Mouse (Mus musculus) forebrain, postnatal 0 days (tissue): ENCODE data around the gene Cubn. TPM values are rescaled to one million over a fixed set of nuclear protein-coding genes. Genes with fewer than 3 reads are reported as not detected.
A peak's percentile ranks its signal among the peaks of the same experiment; 100 is the strongest.

ENCODE experiments used
- ATAC-seq: fragments of 200-750 bp; cut with Nextera tagmentation; 2 replicates; pipeline ENCODE4 v1.8.0; 2017; ENCODE audit warnings: mild to moderate bottlenecking, moderate library complexity
- DNase-seq: peaks from one replicate; pipeline ENCODE4 v3.0.0-alpha.2; 2015
- H3K27ac ChIP-seq: fragments of 300-500 bp; sonication (generic); 2 replicates; pipeline ENCODE4 v1.5.1; 2014; ENCODE audit warnings: low read depth, mild to moderate bottlenecking, antibody characterized with exemption, low read length, moderate library complexity, mixed read lengths
- H3K27me3 ChIP-seq: fragments of 300-500 bp; sonication (generic); 2 replicates; pipeline ENCODE4 v1.6.1; 2014; ENCODE audit warnings: mild to moderate bottlenecking, low read length, mixed read lengths; ENCODE audit not compliant: insufficient read depth
- H3K36me3 ChIP-seq: fragments of 300-500 bp; sonication (generic); 2 replicates; pipeline ENCODE4 v1.6.1; 2014; ENCODE audit warnings: mild to moderate bottlenecking, moderate library complexity; ENCODE audit not compliant: insufficient read depth
- H3K4me1 ChIP-seq: fragments of 300-500 bp; sonication (generic); 2 replicates; pipeline ENCODE4 v1.6.1; 2014; ENCODE audit warnings: antibody characterized with exemption; ENCODE audit not compliant: insufficient read depth
- H3K4me2 ChIP-seq: fragments of 300-500 bp; sonication (generic); 2 replicates; pipeline ENCODE4 v1.6.1; 2014; ENCODE audit warnings: low read depth, mild to moderate bottlenecking, moderate library complexity
- H3K4me3 ChIP-seq: fragments of 300-500 bp; sonication (generic); 2 replicates; pipeline ENCODE4 v1.5.1; 2014; ENCODE audit warnings: low read depth, low read length, mixed read lengths
- H3K9ac ChIP-seq: fragments of 300-500 bp; sonication (generic); 2 replicates; pipeline ENCODE4 v1.6.1; 2014; ENCODE audit warnings: mild to moderate bottlenecking
- H3K9me3 ChIP-seq: fragments of 300-500 bp; sonication (generic); 2 replicates; pipeline ENCODE4 v1.6.1; 2016; ENCODE audit warnings: low read length
- CTCF ChIP-seq: sonication (generic); IDR thresholded peaks from 2 replicates; pipeline ENCODE4 v1.5.1; 2016; ENCODE audit warnings: antibody characterized with exemption, control low read depth, low read depth
- WGBS: fragments of 180-500 bp; shearing (Covaris S2); extraction: QIAGEN DNeasy Blood & Tissue Kit; methylation state at CpG from one replicate; pipeline ENCODE4 v1.1.7; 2014; 5-methylcytosine and 5-hydroxymethylcytosine counted together
- polyA plus RNA-seq: library from polyadenylated mRNA; unstranded; fragments of >200 nt; fragmentation: Nextera tagmentation; extraction: Ambion mirVana; gene quantifications from 2 replicates; pipeline ENCODE4 v1.2.1, GENCODE M21; 2015
- total RNA-seq: library from RNA; depleted of rRNA; stranded (reverse); fragments of >200 nt; gene quantifications from 2 replicates; pipeline ENCODE4 v1.2.3, GENCODE M21; 2014

Gene Cubn
- total and polyA plus RNA-seq, 2 experiments from 2014 or later: 0.25 to 1.1 TPM

GRCm38 (mm10) chr2:13329754-13330417 is 161.7 kb downstream of the Cubn start:
- Histone ChIP-seq H3K9ac (no peak overlapping the region), H3K27ac (no peak overlapping the region), H3K27me3 (no peaks in the 10 kb centered on the region), H3K4me2 (no peak overlapping the region), H3K4me1 (no peaks in the 10 kb centered on the region), H3K4me3 (no peak overlapping the region), H3K36me3 (no peaks in the 10 kb centered on the region), H3K9me3 (no peaks in the 10 kb centered on the region)
- TF ChIP-seq CTCF: no peak
- DNase-seq: peak; percentile 16
- 53% methylated on average over 4 of the region's 4 CpGs for WGBS
- peak; percentile 66 for ATAC-seq

GRCm38 (mm10) chr2:13303376-13303775 is 188.2 kb downstream of the Cubn start:
- Histone ChIP-seq H3K27ac (no peak overlapping the region), H3K4me2 (no peak overlapping the region), H3K9ac (no peak overlapping the region), H3K9me3 (no peaks in the 10 kb centered on the region), H3K27me3 (no peaks in the 10 kb centered on the region), H3K4me1 (no peaks in the 10 kb centered on the region), H3K4me3 (no peak overlapping the region), H3K36me3 (no peaks in the 10 kb centered on the region)
- DNase-seq (no peak), ATAC-seq (no peak)
- 88% methylated on average over 3 of the region's 3 CpGs for WGBS
- TF ChIP-seq CTCF: no peak

- Histone ChIP-seq H3K4me2 (no peak overlapping the region), H3K27ac (no peak overlapping the region), H3K4me3 (no peak overlapping the region), H3K27me3 (no peaks in the 10 kb centered on the region), H3K9ac (no peak overlapping the region), H3K9me3 (no peaks in the 10 kb centered on the region), H3K4me1 (no peaks in the 10 kb centered on the region), H3K36me3 (no peaks in the 10 kb centered on the region)
- 19% methylated on average over 3 of the region's 3 CpGs for WGBS
- peak; percentile 67 for TF ChIP-seq CTCF
- ATAC-seq (peak; percentile 88), DNase-seq (peak; percentile 66)
These were observed 192.6 kb downstream of the Cubn start for GRCm38 (mm10) chr2:13299031-13299430.

- peak; percentile 54 for ATAC-seq
- Histone ChIP-seq H3K27ac (no peak overlapping the region), H3K9ac (no peak overlapping the region), H3K4me1 (no peaks in the 10 kb centered on the region), H3K27me3 (no peaks in the 10 kb centered on the region), H3K9me3 (no peaks in the 10 kb centered on the region), H3K4me3 (no peak overlapping the region), H3K36me3 (no peaks in the 10 kb centered on the region), H3K4me2 (no peak overlapping the region)
- peak; percentile 20 for DNase-seq
- WGBS: 52% methylated on average over 5 of the region's 5 CpGs
- no peak for TF ChIP-seq CTCF
These were observed 193.9 kb downstream of the Cubn start for GRCm38 (mm10) chr2:13297733-13298132.

- ATAC-seq: peak; percentile 65
- no peaks in the 10 kb centered on the region for H3K4me1 ChIP-seq
These were observed 201.0 kb downstream of the Cubn start for GRCm38 (mm10) chr2:13290661-13291060.

GRCm38 (mm10) chr2:13290070-13290469 is 201.5 kb downstream of the Cubn start:
- peak; percentile 20; the same call in 1 of the 2 replicates for ATAC-seq
- no peak for TF ChIP-seq CTCF

More at GRCm38 (mm10) chr2:13290661-13291060, 201.0 kb downstream of the Cubn start:
- Histone ChIP-seq H3K27ac (no peak overlapping the region), H3K4me3 (no peak overlapping the region), H3K9ac (no peak overlapping the region), H3K27me3 (no peaks in the 10 kb centered on the region), H3K9me3 (no peaks in the 10 kb centered on the region), H3K4me2 (no peak overlapping the region), H3K36me3 (no peaks in the 10 kb centered on the region)
- peak; percentile 72 for TF ChIP-seq CTCF
- WGBS: 0% methylated on average over 1 of the region's 1 CpGs
- DNase-seq: peak; percentile 71

GRCm38 (mm10) chr2:13278114-13278862 is 213.3 kb downstream of the Cubn start:
- Histone ChIP-seq H3K27ac (no peak overlapping the region), H3K4me2 (no peak overlapping the region), H3K4me1 (no peaks in the 10 kb centered on the region), H3K27me3 (no peaks in the 10 kb centered on the region), H3K36me3 (no peaks in the 10 kb centered on the region), H3K9me3 (no peaks in the 10 kb centered on the region), H3K9ac (no peak overlapping the region), H3K4me3 (no peak overlapping the region)
- DNase-seq (peak; percentile 51), ATAC-seq (peak; percentile 36; the same call in 1 of the 2 replicates)
- WGBS: 52% methylated on average over 10 of the region's 10 CpGs
- TF ChIP-seq CTCF: peak; percentile 77

More at GRCm38 (mm10) chr2:13290070-13290469, 201.5 kb downstream of the Cubn start:
- no peaks in the 10 kb centered on the region for H3K36me3 ChIP-seq
- H3K27ac ChIP-seq: no peak overlapping the region
- H3K27me3 ChIP-seq: no peaks in the 10 kb centered on the region
- H3K4me2 ChIP-seq: no peak overlapping the region
- H3K9ac ChIP-seq: no peak overlapping the region
- 76% methylated on average over 3 of the region's 3 CpGs for WGBS
- H3K9me3 ChIP-seq: no peaks in the 10 kb centered on the region
- no peaks in the 10 kb centered on the region for H3K4me1 ChIP-seq
- no peak overlapping the region for H3K4me3 ChIP-seq
- no peak for DNase-seq
